Mouse (Mus musculus) olfactory bulb, adult 2 months (tissue): ENCODE measurements around the gene Sarnp.

Source experiments
- CTCF ChIP-seq: fragments of 200-500 bp; IDR thresholded peaks from 2 replicates; pipeline ENCODE4 v1.5.1; 2012; ENCODE audit warnings: low read depth, mild to moderate bottlenecking, low read length, moderate library complexity; ENCODE audit not compliant: insufficient read depth
- POLR2A ChIP-seq: fragments of 200-500 bp; IDR thresholded peaks from 2 replicates; pipeline ENCODE4 v1.6.1; 2012; ENCODE audit warnings: mild to moderate bottlenecking, low read depth, low read length, moderate library complexity; ENCODE audit not compliant: insufficient read depth

DNA sequence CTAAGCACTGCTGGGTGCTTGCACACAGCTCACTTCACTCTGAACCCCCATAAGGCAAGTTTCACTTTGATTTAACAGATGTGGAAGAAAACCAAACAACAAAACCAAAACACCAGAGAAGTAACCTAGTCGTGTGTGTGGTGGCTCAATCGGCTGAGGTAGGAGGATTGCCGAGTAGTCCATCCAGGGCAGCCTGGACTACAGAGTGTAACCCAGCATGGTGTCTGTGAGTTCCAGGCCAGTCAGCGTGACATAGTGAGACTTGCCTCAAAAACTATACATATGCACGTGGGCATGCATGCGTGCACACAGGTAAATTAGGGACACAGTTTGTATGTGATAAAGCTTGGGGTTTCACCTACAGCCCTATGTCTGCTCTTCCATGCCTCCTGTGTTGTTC, 100.3 kb downstream of the Sarnp start:
- TF ChIP-seq POLR2A, result no peak
- no peak for TF ChIP-seq CTCF
